In the genomic region with DNA sequence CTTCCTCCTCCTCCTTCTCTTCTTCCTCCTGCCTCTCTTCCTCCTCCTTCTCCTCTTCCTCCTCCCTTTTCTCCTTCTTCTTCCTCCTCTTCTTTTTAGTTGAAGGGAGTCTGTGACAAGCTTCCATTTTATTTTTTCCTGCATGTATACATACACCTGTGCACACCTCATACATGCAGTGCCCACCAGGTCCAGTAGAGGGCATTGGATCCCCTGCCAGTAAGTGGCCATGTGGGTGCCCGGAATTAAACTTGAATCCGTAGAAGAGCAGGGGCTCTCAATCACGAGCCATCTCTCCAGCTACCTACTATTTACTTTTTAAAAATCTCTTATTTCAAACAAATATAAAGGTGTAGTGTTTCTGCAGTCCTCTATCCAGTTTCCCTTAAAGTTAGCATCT, we compare ENCODE assay signal across 8 mouse cellular contexts. TPM values are rescaled to one million over a fixed set of nuclear protein-coding genes. Genes with fewer than 3 reads are reported as not detected.
A peak's percentile ranks its signal among the peaks of the same experiment; 100 is the strongest.
DNase-seq lines count a peak whose midpoint lies in the region; ATAC-seq lines count a peak whose summit lies in the region.

No protein-coding gene starts in this region.

- ATAC-seq in frontal cortex, adult (ENCODE audit: low TSS enrichment) = peak; percentile 76

- no peak for DNase-seq in frontal cortex, postnatal 10 days (ENCODE audit: low spot score in 2 of 2)
- DNase-seq in urinary bladder, adult 18-20 months (ENCODE audit: low spot score in 2 of 2) = peak; percentile 23 to 57
- no peak for DNase-seq in urinary bladder, adult 2 months (ENCODE audit: low spot score)
- peak; percentile 47 for DNase-seq in cerebellum, adult 9-11 months
- peak; percentile 79 for DNase-seq in kidney, adult 9 months
- DNase-seq in lung, postnatal 4 days = peak; percentile 31 to 52
- DNase-seq in testis, postnatal 10 days (ENCODE audit: low spot score) = peak; percentile 65

RNA-seq across cellular contexts. Expression of gene Eml5, which starts 50.5 kb away (rescaled TPM):
- polyA plus RNA-seq in urinary bladder, adult 2 months (2012; rRNA removed) = 9.7 and 10.4 TPM in 2 replicates

Comparison
In these comparisons a context has a peak if more than half of its experiments do, and no peak if none do; other contexts are left out.
1. DNase-seq: peak in urinary bladder, adult 18-20 months (2 of 2), cerebellum, adult 9-11 months (single experiment), kidney, adult 9 months (single experiment), lung, postnatal 4 days (2 of 2) and testis, postnatal 10 days (single experiment); none in frontal cortex, postnatal 10 days (0 of 2) and urinary bladder, adult 2 months (single experiment).